Comparison of ENCODE assay signal across 8 mouse cellular contexts in genomic region chr1:152767749-152768488, GRCm38 (mm10). TPM values are rescaled to one million over a fixed set of nuclear protein-coding genes. Genes with fewer than 3 reads are reported as not detected.
DNase-seq lines count a peak whose midpoint lies in the region; ATAC-seq and TF ChIP-seq lines count a peak whose summit lies in the region.

No protein-coding gene starts in this region.

- DNase-seq in Patski (ENCODE audit: low read depth, low spot score) = no peak
- DNase-seq in cerebellum, postnatal 25 days = peak; percentile 88 to 93
- peak; percentile 78 to 82 for DNase-seq in frontal cortex, postnatal 14 days (ENCODE audit: low spot score in 2 of 2)
- DNase-seq in layer of hippocampus, postnatal 10 days (ENCODE audit: low spot score in 2 of 2) = peak; percentile 89 to 90
- peak; percentile 90 for DNase-seq in lung, postnatal 0 days (ENCODE audit: low spot score)
- DNase-seq in ovary, postnatal 14 days (ENCODE audit: low spot score) = peak; percentile 69
- peak; percentile 79 for DNase-seq in thymus, postnatal 25 days

- H3K27me3 ChIP-seq in Patski = no peaks in the 10 kb centered on the region
- H3K27me3 ChIP-seq in hindbrain, embryonic 12.5 days = peaks cover 6% of the 10 kb centered on the region
- no peaks in the 10 kb centered on the region for H3K27me3 ChIP-seq in lung, postnatal 0 days (replicated peaks; ENCODE audit: insufficient read depth, low read length)

- WGBS in hindbrain, embryonic 12.5 days = 9% methylated on average over 5 of the region's 5 CpGs
- 7% methylated on average over 5 of the region's 5 CpGs for WGBS in lung, postnatal 0 days

- H3K4me2 ChIP-seq in hindbrain, embryonic 12.5 days (replicated peaks) = peak overlapping the region; percentile 69
- peak overlapping the region; percentile 89 for H3K4me2 ChIP-seq in lung, postnatal 0 days (replicated peaks; ENCODE audit: low read depth, low read length)

- H3K27ac ChIP-seq in hindbrain, embryonic 12.5 days = no peak overlapping the region
- H3K27ac ChIP-seq in lung, postnatal 0 days (ENCODE audit: low read length) = no peak overlapping the region

- no peaks in the 10 kb centered on the region for H3K9me3 ChIP-seq in hindbrain, embryonic 12.5 days (replicated peaks)
- no peaks in the 10 kb centered on the region for H3K9me3 ChIP-seq in lung, postnatal 0 days (ENCODE audit: low read length)

- peaks cover 22% of the 10 kb centered on the region for H3K36me3 ChIP-seq in hindbrain, embryonic 12.5 days
- H3K36me3 ChIP-seq in lung, postnatal 0 days (ENCODE audit: insufficient read depth, low read length) = peaks cover 24% of the 10 kb centered on the region

- in situ Hi-C loops in Patski (cut with MboI; ENCODE audit: low pct_unique_long_range_greater_than_20kb) = no loop called here

- H3K4me3 ChIP-seq in hindbrain, embryonic 12.5 days = peak overlapping the region; percentile 99
- H3K4me3 ChIP-seq in lung, postnatal 0 days (ENCODE audit: low read depth, low read length) = peak overlapping the region; percentile 97

- no peak overlapping the region for H3K9ac ChIP-seq in hindbrain, embryonic 12.5 days
- H3K9ac ChIP-seq in lung, postnatal 0 days (replicated peaks; ENCODE audit: low read depth) = no peak overlapping the region

- no peak for TF ChIP-seq CTCF in Patski (IDR thresholded peaks at IDR 0.05)
- TF ChIP-seq CTCF in lung, postnatal 0 days (IDR thresholded peaks at IDR 0.05) = peak; percentile 84

- peak; percentile 48 for ATAC-seq in Patski
- 0 out of 2 replicates have a peak, but pooled peaks have one; percentile 9 for ATAC-seq in hindbrain, embryonic 12.5 days (ENCODE audit: low FRiP score)
- peak; percentile 16 for ATAC-seq in lung, postnatal 0 days

- POLR2A ChIA-PET in Patski (lab: Charles Lee) = interaction anchor here (0.6 to 1.5 kb wide), 5 partner anchors 8 to 416 kb away, joined by 3 to 7 read pairs (median 4); no protein-coding TSS in a partner anchor

- CTCF ChIA-PET in Patski (lab: Charles Lee) = interaction anchor here (0.8 to 3.7 kb wide), 10 partner anchors 8 to 247 kb away, joined by 3 to 14 read pairs (median 5); no protein-coding TSS in a partner anchor

- no peak for TF ChIP-seq EP300 in lung, postnatal 0 days (IDR thresholded peaks at IDR 0.05)

- H3K4me1 ChIP-seq in hindbrain, embryonic 12.5 days = peaks cover 11% of the 10 kb centered on the region
- H3K4me1 ChIP-seq in lung, postnatal 0 days (ENCODE audit: insufficient read depth, low read depth, low read length) = peaks cover 6% of the 10 kb centered on the region; the same call in 1 of the 2 replicates

RNA-seq across cellular contexts. Expression of gene Arpc5, which starts 1.6 kb away (rescaled TPM):
- 127 TPM for polyA plus RNA-seq in Patski (2021)
- 310 and 335 TPM in 2 replicates for polyA plus RNA-seq in hindbrain, embryonic 12.5 days (2016; fragmentation: Nextera tagmentation; extraction: Ambion mirVana)
- total RNA-seq in layer of hippocampus, postnatal 10 days (2021) = 100 to 1,000 TPM; 272 to 278 TPM
- 376 and 377 TPM in 2 replicates for polyA plus RNA-seq in lung, postnatal 0 days (2015; fragmentation: Nextera tagmentation; extraction: Ambion mirVana)

RNA-seq across cellular contexts. Expression of gene Rgl1, which starts 1.8 kb away (rescaled TPM):
- 51.6 TPM for polyA plus RNA-seq in Patski (2021)
- polyA plus RNA-seq in hindbrain, embryonic 12.5 days (2016; fragmentation: Nextera tagmentation; extraction: Ambion mirVana) = 23.9 and 24.7 TPM in 2 replicates
- total RNA-seq in layer of hippocampus, postnatal 10 days (2021) = 10 to 100 TPM; 63.9 to 67.0 TPM
- 33.2 and 44.4 TPM in 2 replicates for polyA plus RNA-seq in lung, postnatal 0 days (2015; fragmentation: Nextera tagmentation; extraction: Ambion mirVana)

RNA-seq across cellular contexts. Expression of gene Apobec4, which starts 17.6 kb away (rescaled TPM):
- not detected for polyA plus RNA-seq in Patski (2021)
- polyA plus RNA-seq in hindbrain, embryonic 12.5 days (2016; fragmentation: Nextera tagmentation; extraction: Ambion mirVana) = not detected in 2 replicates
- total RNA-seq in layer of hippocampus, postnatal 10 days (2021) = not detected
- 0.50 and 0.74 TPM in 2 replicates for polyA plus RNA-seq in lung, postnatal 0 days (2015; fragmentation: Nextera tagmentation; extraction: Ambion mirVana)

RNA-seq across cellular contexts. Expression of gene Ncf2, which starts 32.1 kb away (rescaled TPM):
- 0.18 TPM for polyA plus RNA-seq in Patski (2021)
- polyA plus RNA-seq in hindbrain, embryonic 12.5 days (2016; fragmentation: Nextera tagmentation; extraction: Ambion mirVana) = 2.3 and 2.9 TPM in 2 replicates
- 1 to 10 TPM; 2.3 to 3.7 TPM for total RNA-seq in layer of hippocampus, postnatal 10 days (2021)
- polyA plus RNA-seq in lung, postnatal 0 days (2015; fragmentation: Nextera tagmentation; extraction: Ambion mirVana) = 9.6 and 12.0 TPM in 2 replicates
